Mouse (Mus musculus) lung, postnatal 25 days (tissue): ENCODE data around the gene Inf2.

Experiments used
- DNase-seq: peaks from one replicate; pipeline ENCODE4 v3.0.0; 2022; ENCODE audit warnings: low spot score

The Inf2 gene

DNA sequence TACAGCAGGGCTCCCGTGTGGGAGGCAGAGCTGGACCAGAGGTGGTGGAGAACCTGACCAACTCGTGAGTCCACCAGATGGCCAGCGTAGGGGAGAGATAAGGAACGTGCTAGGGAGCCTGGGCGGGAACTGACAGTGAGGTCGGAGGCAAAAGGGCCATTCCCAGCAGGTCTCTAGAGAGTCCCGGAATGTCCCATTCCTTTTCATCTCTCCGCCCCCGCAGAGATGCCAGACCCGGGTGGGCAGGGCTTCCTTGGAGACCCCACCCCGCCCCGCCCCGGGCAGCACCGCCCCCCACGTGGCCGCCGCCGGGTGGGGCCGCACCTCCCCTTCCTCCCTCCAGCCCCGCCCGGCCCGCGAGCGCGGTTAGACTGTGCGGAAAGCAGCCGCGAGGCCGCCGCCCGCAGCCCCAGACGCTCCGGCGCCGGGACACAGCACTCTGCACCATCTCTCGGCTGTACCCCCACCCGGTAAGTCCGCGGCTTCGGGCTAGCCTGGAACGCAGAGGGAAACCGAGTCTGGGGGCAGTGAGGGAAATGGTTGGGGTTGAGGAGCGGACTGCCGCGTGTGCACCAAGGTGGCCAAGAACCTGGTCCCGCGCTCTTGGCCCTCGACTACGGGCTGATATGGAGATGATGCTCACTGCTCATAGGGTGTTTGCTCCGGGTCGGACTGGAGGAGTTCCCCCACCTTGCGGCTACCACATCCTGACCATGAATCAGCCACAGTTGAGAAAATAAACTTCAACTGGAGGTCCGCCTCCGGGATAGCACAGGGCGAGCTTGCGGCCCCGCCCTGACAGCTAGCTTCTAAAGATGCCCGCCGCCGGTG is at the start of gene Inf2:
Gene Inf2, plus strand, starts transcription at position 359 of the 831 bp plus-strand sequence.
- DNase-seq: peak; percentile 87

DNA sequence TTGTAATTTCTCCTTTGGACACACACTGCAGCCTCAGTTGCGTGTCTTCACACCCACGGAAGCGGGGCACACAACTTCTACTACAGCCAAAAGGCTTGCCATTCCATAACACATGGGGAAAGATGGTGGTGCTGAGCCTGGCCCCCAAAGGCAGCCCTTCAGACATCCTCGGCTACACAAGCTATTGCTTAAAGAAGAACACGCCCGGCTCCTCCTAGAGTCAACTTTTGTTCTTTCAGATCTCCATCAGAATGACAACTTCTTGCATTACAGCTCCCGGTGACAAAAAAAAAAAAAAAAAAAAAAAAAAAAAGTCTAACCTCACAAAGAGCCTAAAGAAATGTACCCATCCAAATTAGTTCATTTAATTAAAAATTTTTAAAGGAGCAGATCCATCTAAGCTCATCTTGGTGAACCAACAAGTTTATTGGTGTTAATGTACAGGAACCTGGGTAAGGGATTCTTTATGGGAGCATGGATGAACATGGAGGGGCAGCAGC is 49.1 kb upstream of the Inf2 start:
- DNase-seq: no peak

DNA sequence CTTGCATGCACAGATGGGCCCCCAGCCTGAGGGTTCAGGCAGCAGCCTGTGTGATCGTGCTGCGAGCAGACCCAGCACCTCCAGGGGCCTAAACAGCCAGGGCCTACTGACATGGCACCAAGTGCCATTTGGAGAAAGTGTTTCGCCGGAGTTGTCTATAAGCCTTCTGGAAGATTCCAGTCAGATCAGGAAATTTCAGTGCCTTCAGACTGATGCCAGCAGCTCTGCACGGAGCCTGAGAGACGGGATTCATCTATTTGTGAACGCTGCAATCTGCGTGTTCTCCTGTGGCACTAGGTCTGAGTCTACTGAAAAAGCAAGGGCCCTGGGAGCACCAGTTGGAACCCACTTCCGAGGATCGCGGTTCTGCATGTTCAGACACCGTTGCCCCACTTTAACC is 48.3 kb upstream of the Inf2 start:
- no peak for DNase-seq

DNA sequence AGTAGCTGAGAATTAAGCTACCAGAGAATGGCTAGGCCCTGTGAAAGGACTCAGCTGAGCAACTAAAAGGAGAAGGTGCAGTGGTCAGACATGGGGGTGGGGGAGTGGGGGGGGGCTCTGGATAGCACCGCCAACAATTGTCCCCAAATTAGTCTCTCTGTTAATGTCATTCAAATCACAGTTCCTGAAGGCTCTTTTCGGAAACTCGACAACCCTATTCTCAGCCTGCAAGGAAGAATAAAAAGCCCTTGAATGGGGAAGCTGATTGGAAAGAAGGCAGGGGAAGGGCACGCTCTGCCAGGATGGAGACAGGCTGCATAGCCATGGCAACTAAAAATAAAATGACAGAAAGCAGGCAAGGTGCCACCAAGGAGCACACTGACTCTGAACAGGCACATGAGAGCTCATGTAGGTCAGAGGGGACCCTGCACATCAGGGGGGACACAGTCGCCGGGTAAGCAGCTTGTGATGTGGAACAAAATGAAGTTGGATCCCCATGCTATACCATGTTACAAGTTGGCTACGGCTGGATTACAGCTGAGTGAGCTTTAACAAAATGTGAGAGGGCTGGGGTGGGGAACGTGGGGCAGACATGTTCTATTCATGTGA is 47.0 kb upstream of the Inf2 start:
- DNase-seq: no peak

DNA sequence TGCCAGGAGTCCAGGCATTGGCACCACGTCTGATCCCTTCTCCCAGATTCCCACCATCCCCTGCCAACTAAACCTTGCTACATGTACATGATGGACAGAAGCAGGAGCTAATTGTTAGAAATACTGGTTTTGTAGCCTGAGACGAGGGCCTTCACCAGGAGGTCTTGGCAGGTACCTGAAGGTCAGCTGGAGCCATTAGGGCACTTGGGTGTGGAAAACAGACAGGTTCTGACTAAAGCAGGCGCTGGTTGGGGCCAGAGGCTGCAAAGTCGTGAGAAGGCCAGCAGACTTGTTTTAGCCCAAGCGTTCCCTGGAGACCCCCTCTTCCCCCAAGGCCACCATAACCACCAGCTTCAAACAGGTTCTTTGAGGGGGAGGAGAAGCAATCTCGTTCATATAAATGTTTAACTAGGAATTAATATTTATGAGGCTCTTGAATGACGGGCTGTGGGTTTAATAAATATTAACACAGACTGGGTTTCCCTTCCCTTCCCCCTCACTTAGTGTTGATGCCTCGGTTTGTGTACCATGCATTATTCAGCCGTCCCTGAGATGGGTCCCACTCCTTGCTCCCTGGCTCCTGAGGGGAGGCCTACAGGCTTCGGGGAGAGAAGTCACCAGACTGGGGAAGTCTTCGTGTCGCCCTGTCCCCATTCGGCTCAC is 46.2 kb upstream of the Inf2 start:
- no peak for DNase-seq

DNA sequence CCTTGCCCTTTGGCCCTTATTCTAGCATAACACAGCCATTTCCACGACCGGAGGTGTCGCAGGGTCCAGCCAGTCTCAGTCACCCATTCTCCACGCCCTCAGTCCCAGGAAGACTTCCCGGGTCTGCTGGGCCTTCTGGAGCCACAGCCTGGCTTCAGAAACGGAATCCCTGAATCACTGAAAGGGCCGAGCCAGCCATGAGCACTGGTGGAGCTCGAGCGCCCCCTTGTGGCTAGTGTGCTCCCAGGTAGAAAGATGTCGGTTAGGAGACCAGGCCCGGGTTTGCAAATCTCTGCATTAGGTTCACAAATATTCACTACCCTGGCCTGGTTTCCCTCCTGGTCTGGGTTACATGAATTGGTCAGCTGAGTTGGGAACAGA is 45.7 kb upstream of the Inf2 start:
- peak; percentile 80 for DNase-seq

DNA sequence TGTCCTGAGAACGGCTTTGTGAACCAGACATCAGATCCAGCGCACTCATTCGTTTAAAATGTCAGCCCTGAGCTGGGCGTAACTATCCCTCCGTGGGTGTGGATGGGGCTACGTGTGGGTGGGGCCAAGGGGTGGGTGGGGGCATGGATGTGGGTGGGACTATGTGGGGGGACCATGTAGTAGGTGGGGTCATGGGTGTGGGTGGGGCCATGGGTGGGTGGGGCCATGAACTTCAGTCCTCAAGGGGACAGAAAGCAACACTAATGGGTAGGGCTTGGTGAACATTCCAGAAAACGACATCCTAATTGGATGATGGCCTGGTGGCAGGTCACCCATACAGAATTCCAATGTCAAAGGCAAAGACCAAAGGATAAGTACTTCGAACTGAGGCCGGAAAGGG is 44.6 kb upstream of the Inf2 start:
- no peak for DNase-seq

DNA sequence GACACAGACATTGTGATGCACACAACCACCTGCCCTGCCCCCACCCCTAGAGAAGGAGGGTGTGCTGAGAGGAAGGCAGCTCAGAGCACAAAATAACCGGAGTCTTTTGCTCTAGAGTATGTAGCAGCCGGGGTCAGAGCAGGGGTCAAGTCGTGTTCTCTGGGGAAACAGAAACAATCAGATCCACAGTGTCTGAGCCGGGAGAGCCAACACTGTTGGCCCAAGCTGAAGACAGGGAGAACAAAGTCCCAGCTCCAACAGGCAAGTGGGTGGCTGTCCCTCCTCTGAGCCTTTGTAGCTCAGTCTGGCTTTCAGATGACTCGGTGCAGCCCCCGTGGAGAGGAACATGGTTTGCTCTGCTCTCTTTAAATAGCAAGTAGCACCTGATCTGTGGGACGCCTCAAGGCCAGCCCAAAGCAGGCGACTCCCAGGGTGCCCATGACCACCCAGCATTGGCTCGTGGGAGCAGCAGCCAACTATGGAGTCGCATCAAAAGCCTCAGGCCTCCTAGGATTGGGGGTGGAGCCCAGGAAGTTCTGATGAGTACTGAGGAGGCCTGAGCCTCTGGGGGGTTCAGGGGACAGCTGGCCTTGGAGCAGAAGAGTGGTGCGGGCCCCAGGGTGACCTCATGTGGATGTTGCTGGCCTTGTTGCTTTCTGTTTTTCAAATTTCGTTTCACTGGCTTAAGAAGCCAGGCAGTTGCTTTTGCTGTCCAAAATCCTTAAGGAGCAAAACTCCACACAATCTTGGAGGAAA is 43.5 kb upstream of the Inf2 start:
- no peak for DNase-seq

DNA sequence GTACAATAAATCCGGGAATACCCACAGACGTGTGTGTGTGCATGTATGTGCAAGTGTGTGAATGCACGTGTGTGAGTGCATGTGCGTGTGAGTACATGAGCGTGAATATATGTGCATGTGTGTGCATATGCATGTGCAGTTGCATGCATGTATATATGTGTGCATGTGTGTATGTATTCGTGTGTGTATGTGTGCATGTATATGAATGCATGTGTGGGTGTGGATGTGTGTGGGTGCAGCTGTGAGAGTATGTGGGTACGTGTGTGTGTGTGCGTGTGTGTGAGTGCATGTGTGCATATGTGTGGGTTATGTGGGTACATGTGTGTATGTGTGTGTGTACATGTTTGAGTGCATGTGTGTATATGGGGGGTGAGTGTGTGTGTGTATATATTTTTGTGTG is 42.5 kb upstream of the Inf2 start:
- DNase-seq: no peak

DNA sequence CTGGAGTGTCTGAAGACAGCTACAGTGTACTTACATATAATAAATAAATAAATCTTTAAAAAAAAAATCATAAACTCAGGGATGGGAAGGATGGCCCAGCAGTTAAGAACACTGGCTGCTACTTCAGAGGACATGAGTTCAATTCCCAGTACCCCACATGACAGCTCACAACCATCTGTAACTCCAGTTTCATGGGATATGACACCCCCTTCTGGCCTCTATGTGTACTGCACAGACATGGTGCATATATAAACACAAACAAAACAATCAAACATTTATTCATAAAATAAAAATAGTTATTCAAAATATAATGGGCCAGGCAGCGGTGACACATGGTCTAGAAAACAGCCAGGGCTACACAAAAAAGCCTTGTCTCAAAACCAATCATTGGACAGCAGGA is 39.3 kb upstream of the Inf2 start:
- DNase-seq: no peak

DNA sequence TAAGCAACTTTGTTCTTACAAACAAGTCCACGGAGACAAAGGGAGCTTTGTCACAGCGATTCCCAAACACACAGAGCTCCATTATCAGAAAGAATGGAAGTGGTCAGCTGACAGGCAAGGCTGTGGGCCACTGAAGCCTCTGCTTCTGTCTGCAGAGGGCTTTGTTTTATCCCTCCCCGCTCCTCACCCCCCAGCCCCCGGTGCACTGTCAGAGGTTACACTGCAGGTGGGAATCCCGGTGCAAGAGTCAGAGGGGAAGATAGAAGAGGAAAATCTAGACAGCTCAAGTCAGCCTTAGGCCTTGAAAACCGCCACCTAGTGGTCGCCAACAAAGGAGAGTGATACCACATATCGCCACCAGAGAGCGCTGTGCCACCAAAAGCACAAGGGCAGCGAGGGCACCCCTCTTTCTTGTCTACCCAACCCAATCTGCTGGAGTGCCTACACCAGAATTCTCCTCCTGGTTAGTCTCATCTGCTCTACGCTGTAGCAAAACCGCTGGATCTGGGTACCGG is 36.7 kb upstream of the Inf2 start:
- DNase-seq: peak; percentile 80

DNA sequence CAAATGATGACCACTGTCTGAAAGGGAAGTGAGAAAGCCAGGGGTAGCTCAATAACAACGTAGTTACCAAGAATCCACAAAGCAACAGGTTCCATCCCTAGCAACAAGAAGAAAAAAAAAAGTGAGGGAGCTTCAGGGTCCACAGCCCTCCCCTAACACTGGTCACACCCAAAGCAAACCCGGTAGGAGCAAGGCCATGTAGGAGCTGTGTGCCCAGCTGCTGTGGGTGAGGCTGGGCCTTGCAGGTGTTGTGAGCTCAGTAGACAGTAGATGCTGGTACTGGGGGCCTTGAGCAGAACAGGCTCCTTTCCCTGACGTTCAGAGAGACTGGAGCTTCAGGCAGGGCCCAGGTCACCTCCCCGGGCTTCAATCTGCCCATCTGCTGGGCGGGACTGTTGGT is 36.1 kb upstream of the Inf2 start:
- DNase-seq: no peak

DNA sequence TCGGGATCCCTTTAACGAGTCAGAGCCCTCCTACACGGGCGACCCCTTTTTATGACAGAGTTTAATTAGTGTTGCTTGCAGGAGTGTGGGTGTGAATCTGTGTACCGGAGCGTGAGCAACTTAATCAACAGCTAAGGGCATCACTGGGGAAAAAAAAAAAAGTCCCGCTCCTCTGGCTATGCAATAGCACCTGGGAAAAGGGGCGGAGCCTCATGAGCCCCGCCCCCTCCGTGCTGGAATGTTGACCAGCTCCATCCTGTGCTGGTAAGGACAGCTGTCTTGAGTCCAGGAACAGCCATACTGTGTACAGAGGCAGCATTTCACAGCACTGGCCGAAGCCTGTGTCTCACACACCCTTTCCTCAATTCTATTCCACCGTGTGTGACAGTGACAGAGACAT is 33.7 kb upstream of the Inf2 start:
- no peak for DNase-seq

DNA sequence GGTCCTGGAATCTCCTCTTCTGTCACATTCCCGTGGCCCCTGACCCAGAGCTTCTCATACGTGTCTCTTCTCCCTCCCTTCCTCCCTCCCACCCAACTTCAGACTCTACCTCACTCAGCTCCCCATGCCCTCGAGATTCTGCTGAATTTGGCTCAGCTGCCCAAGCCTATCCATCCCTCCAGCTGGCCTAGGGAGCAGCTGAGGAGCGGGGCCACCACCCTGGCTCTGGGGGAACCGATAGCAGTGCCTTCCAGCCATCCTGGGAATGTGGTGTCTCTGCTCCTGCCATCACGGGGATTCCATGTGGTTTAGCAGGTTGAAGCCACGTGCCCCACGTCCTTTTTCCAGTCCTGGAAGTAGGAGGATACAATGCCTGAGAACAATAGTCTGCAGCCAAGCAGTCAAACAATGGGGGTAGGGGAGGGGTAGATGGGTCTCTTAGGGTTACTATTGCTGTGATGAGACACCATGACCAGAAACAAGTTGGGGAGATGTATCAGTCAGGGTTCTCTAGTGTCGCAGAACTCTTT is 32.0 kb upstream of the Inf2 start:
- no peak for DNase-seq

DNA sequence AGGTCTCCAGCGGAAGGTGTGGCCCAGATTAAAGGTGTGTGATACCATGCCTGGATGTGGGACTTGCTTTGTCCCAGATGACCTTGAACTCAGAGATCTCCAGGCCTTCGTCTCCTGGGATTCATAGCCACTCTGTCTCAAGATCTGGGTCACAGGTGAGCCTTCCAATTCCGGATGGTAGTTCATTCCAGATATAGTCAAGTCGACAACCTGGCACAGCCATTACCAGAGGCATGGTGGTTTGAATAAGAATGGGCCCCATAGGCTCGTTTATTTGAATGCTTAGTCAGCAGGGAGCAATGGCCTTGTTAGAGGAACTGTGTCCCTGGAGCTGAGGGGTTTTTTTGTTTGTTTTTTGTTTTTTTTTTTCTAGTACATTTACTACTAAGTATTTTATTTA is 31.4 kb upstream of the Inf2 start:
- no peak for DNase-seq

DNA sequence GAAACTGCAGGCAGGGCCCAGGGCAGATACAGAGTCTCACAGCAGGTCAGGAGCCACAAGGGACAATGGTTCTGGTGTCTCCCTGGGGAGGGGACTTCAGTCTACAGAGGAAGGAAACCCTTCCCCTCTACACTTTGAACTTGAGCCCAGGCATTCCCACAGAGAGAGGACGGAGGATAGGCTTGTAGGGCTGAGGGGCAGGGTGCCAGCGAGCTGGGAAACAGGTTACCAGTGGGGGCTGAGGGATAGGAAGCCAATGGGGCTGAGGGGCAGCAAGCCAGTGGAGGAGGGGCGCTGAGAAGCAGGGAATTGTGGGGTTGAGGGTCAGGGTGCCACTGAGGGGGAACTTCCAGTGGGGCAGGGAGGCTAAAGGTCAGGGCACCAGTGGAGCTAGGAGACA is 29.4 kb upstream of the Inf2 start:
- DNase-seq: no peak

DNA sequence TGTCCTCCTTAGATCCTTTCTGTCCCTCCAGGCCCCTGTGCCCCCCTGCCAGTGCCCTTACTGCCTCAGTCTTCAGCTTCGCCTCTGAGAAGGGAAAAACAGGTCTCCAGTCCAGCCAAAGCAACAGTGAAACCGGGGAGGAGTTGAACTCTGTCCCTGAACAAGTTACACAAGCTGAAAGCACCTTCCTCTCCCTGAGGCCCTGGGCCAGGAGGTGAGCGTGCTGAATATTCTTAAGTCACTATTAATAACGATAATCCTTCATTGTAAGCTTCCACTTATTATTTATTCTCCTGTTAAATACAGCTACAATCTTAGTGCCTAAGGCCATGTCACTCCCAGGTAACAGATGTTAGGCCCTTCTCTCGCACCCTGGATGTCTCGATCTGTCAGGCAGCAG is 28.9 kb upstream of the Inf2 start:
- DNase-seq: no peak

DNA sequence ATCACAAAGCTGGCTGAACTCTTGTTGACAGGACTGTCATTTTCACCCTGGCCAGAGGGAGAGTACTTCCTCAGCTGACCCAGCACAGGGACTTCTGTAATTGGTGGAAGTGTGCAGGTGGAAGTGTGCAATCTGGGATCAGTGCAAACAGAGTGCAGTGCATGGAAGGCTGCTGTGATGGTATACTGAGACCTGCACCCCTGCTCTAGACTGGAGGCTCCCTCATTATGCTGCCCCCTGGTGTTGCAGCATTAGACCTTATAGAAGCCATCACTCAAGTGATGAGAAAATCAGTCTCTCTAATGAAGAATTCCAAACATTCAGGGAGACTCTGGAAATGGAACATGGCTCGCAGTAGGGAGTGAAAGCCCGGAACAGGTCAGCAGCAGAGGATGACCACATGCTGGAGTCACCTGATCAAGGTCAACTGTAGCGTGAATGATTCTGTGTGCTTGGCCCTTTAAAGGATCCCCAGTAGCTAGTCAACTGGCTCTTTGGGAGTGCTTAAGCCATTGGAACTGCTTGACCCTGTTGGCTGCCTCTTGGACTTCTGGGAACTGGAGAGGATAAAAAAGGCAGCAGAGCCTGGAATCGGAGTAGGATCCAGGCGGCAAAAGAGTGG is 28.3 kb upstream of the Inf2 start:
- DNase-seq: no peak

DNA sequence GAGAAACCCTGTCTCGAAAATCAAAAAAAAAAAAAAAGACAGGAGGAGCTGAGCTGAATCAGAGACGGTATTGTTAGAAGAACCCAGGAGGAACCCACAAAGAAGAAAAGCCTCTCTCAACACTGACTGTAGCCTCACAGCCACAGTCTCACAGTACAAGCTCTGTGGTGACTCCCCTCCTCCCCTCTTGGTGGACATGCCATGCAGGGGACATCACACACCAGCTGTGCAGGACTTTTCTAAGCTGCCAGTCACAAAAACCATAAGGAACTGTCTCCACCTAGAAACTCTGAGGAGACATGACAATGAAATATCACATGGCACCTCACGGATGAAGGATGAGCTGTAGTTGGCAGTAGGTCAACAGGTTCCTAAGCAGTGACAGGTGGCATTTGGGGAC is 27.4 kb upstream of the Inf2 start:
- DNase-seq: no peak

DNA sequence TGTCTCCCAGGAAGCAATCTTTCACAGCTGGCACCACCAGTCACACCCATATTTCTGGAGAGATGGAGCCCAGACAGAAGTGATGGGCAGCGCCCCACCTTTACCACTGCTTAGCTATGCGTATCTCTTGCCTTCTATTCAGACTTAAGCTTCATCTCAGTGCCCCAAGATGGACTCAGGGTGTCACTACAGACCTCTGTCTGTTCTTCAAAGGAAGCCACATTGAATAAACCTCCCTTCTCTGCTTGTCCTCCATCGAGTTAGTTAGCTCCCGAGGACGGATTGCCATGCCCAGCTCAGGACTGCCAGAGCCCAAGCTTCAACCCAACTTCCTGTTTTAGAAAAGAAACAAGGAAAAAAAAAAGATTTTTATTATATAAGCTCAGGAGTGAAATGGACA is 26.1 kb upstream of the Inf2 start:
- no peak for DNase-seq

DNA sequence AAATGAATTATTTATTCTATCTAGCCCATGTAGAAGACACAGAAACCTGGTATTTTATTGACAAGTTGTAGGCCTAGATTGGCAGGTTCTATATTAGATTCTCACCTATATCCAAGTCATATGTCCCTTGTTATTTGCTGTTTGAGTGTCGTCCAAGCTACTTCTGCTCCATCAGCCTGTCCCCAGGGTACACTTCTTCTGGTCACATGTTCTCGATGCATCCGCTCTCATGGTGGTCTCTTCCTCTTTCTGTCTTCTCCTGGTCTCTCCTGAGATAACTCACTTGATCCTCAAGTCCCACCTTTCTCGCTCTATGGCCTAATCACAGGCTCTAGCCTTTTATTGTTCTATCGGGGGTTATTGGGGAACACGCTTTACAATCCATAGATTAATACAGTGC is 25.6 kb upstream of the Inf2 start:
- DNase-seq: no peak

DNA sequence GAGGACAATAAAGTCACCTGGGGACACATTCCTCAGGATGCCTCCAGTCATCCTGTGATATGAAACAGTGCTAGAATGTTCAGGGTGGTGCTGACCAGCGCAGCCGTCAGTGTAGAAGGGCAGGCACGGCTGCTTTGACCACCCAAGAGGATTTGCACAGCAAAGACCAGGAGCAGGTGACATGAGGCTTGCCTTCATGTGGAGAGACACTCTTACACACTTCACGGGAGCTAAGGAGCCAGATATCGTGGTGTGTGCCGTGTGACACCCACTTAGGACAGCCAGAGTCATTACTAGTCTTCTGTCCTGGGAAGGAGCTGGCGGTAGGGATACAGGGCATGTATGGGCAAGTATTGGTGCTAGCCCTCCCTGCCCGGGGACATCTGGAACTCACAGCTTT is 18.4 kb upstream of the Inf2 start:
- no peak for DNase-seq
